Mouse (Mus musculus) liver, embryonic 14.5 days (tissue): ENCODE measurements around the gene Ednra.

Experiments used
- CTCF ChIP-seq: IDR thresholded peaks from 2 replicates; pipeline ENCODE4 v1.5.1; 2016; ENCODE audit warnings: antibody characterized with exemption, low read depth, control low read depth
- EP300 ChIP-seq: IDR thresholded peaks from 2 replicates; pipeline ENCODE4 v1.6.1; 2016; ENCODE audit warnings: antibody characterized with exemption, low read depth

DNA sequence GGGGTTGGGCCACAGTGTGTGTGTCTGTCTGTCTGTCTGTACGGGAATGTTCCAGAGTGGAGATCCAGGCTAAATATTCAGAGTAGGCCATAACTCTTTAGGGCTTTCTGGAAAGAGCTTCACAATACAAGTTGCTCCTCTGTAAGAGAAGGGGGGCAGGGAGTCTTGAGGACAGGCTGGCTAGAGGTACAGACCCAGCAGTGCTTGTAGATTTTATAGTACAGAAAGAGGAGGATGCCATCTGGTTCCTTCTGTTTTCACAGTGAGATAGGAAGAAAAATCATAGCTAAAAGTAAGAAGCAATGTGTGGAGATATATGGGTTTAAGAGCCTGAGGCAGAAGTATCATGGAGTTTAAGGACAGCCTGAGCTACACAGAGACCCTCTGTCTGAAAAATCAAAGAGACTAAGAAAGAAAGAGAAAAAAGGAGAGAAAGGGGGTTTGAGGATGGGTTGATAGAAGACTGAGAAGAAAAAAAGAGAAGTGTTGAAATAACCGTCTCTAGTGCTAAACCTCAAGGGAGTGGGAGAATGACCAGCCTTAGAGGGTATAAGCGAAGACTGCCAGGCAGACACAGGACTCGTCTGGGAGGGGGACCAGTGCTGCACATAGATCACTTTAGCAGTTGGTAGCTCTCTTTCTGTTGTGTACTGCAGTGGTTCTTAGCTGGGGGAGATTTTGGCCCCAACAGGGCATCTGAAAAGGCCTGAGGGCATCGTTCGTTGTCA is 16.9 kb upstream of the Ednra start:
- no peak for TF ChIP-seq CTCF
- TF ChIP-seq EP300 = no peak
